Mouse (Mus musculus): ENCODE data around the gene Xiap. TPM values are rescaled to one million over a fixed set of nuclear protein-coding genes. Genes with fewer than 3 reads are reported as not detected.

Xiap gene
- total RNA-seq, 4 experiments from 2014 or later: 42.4 to 52.9 (median 47.9) TPM

DNA sequence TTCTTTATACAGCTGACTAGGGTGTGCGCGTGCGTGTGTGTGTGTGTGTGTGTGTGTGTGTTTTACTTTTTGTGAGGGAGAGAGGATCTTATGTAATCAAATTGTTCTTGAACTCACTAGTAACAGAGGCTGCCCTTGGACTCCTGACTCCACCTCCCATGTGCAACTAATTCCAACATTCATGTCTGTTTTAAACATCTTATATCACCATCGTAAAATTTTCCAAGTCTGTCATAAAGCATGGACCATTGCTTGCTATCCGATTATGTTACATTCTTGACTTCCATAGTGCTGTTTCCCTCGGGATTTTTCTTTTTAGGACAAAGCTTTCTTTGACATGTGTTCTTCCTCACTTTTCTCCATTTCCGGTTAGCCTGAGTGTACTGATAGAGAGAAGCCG lies 28.3 kb downstream of the Xiap start:
- no peak for DNase-seq (ENCODE audit: low spot score in 2 of 2)

- DNase-seq (ENCODE audit: low spot score in 2 of 2): no peak
Measured at GRCm38 (mm10) chrX:42088136-42088535, 28.7 kb downstream of the Xiap start.

GRCm38 (mm10) chrX:42107137-42107536 lies 47.7 kb downstream of the Xiap start:
- DNase-seq (ENCODE audit: low spot score in 2 of 2): no peak

DNA sequence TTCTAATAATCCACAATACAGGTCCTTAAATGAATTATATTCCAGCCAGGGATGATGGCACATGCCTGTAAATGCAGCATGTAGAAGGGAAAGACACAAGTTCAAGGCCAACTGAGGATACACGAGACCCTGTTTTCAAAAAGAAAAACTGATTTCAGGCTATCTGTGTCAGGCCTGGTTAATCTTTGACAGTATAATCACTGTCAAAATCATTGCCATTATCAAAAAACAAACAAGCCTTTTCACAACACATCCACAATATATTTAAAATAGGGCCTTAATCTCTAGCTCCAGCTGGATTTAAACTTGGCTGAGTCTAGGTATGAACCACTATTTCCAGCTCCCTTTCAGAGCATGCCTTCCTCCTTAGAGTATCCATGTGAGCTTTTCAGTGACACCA lies 51.1 kb downstream of the Xiap start:
- no peak for DNase-seq (ENCODE audit: low spot score in 2 of 2)

DNA sequence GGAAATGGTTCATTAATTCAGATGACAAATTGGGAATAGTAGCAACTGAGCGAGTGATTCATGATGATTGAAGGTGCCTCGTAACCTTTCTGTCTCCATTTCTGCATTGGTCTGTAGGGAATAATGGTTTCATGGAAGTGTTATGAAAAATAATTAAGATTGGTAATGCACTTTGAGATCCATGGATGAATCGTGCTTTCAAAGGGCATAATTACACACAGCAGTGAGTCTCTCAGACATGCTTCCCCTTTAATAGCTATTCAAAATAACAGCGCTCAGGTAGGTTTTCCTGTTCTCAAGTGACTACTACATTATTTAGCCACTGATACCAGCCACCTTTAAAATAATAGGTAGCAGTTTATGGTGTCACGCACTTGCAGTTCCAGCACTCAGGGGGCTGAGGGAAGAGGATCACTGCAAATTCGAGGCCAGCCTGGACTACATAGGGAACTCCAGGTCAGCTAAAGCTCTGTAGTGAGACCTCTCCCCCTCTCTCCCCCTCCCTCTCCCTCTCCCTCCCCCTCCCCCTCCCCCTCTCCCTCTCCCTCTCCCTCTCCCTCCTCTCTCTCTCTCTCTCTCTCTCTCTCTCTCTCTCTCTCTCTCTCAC lies 60.1 kb downstream of the Xiap start:
- no peak for DNase-seq (ENCODE audit: low spot score in 2 of 2)

- no peak for DNase-seq (ENCODE audit: low spot score in 2 of 2)
Measured at GRCm38 (mm10) chrX:42124963-42125697, 65.7 kb downstream of the Xiap start.

GRCm38 (mm10) chrX:42139882-42140281 lies 80.4 kb downstream of the Xiap start:
- no peak for DNase-seq (ENCODE audit: low spot score in 2 of 2)

- no peak for DNase-seq (ENCODE audit: low spot score in 2 of 2)
Measured at GRCm38 (mm10) chrX:42142620-42143019, 83.1 kb downstream of the Xiap start.

DNA sequence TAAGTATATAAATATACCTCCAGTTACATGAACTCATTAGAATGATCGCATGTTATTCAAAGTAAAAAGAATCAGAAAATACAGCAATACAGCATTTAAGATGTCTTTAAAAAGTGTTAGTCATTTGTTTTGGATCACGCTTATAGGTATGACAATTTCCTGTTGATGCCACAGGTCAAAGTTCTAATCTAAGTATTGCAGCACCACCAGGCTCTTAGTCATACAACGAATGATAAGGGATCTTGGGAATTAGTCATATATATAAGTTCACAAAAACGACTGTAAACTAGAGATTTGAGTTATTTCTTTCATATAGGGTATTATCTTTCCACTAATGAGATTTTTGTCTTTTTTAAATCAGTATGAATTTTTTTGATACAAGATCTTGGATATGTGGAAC lies 84.5 kb downstream of the Xiap start:
- DNase-seq (ENCODE audit: low spot score in 2 of 2): no peak

DNA sequence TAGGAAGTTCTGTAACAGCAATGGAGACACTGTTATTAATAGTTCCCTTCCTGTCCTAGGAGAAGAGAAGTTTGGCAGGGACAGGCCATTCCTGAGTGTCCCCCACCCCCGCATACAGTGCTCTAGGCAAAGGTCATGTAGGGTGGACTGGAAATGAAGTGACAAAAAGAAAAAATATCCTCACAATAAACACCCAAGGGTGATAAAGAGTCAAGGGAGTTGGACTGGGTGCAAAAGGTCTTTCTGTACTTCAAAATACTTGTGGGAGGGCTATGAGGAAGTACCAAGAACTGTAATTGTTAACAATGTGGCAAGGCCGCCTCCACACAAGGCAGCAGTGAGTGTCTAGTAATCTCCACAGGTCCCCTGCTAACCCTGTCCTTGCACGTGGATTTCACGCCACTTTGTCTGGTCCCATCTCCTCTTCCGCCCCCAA lies 88.6 kb downstream of the Xiap start:
- no peak for DNase-seq (ENCODE audit: low spot score in 2 of 2)

GRCm38 (mm10) chrX:42148788-42149556 lies 89.5 kb downstream of the Xiap start, which contains the start of gene Stag2:
TSS of gene Stag2 (plus strand) at chrX:42149317.
- peak; percentile 75 to 80 for DNase-seq (ENCODE audit: low spot score in 2 of 2)

DNA sequence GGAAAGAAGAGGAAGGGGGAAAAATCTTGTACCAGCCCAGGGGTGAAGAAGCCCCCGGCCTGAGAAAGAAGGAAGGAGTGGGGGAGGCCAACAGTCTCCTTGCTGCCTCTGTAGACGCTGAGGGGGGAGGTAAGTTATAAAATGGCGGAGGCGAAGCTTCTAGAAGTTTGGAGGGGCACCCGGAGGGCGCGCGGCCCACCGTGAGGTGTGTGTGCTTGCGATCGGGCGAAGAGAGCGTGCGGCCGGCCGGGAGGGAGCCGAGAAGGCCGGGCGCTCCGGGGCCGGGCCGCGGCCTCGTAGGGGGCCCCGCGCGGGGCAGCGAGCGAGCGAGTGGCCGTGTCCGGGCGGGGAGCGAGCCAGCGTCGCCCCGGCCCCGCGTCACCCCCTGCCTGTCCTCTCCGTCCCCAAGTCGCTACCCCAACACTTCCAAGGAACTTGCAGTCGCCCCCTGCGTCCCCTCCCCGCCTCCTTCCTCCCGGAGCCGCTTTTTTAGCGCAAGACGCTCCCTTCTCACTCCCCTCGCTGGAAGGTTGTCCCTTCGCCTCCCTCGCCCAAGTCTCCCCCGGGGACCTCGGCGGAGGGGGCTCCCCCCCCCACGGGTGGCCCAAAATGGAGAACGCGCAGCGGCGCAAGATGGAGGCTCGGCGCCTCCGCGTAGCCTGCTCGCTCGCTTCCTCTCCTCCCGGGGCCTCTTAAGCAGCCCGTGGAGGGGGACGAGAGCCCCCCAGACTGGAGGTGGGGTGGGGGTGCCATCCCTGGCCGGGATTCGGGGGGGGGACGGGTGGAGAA lies 90.3 kb downstream of the Xiap start:
- DNase-seq (ENCODE audit: low spot score in 2 of 2): peak; percentile 7 to 24

DNA sequence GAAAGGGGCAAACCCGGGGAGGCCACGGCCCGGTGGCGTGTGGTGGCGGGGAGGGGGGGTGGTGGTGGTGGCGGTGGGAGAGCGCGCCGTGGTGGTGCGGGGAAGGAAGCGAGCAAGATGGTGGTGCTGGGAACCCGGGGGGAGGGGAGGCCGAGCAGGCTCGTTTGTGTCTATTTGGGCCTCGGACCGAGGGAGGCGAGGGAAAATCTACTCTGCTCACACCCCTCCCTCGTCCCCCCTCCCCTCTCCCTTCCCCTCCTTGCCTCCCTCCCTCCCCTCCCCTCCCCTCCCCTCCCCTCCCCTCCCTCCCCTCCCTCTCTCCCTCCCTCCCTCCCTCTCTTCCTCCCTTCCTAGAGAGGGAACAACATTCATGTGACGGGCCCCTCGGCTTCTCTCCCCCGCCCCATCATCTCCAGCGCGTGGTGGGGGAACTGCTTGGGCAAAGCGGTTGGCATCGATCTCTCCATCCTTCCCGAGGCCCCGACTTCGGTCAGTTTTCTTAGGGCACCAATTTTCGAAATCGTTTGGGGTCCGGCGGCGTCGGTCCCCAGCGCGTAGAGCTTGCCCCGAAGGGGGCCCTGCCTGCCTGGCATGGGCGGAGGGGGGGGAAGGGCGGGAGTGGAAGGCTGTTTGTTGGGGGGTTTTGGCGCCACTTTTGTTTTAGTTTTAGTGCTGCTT lies 91.0 kb downstream of the Xiap start:
- DNase-seq (ENCODE audit: low spot score in 2 of 2): peak; percentile 52 to 67

DNA sequence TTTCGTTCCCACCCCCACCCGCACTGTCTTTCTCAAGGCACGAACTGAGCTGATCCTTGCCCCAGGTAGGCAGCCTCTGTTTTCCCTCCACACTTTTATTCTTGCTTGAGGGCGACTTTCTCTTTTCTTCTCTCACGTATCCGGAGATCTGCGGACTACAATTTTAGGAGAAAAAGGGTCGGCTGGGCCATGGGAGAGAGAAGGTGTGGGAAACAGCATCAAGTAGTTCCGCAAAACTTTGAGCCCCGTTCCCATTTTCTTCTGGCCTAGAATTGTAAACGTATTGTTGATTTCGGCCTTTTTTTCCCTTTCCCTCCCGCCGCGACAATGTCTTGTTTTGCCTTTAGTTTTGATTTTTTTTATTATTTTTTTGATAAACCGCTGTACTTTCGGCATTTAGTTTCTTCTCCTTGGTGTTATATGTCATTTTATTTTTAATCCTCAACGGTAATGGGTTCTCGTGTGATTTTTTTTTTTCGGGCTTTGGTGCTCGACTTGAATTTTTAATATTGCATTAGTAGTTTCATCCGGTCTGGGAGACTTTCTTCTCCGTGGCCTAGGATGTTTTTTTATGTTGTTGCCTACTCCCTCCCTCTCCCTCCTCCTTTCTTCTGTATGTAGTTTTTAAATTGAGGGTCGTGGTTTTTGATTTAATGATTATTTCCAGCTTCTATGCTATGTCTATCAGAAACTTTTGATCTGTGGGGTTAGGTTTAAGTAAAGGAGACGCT lies 91.7 kb downstream of the Xiap start:
- no peak for DNase-seq (ENCODE audit: low spot score in 2 of 2)

- DNase-seq (ENCODE audit: low spot score in 2 of 2): peak; percentile 67
Measured at GRCm38 (mm10) chrX:42151903-42152369, 92.5 kb downstream of the Xiap start.

GRCm38 (mm10) chrX:42153056-42153455 lies 93.6 kb downstream of the Xiap start:
- no peak for DNase-seq (ENCODE audit: low spot score in 2 of 2)
